Mouse (Mus musculus) G1E (cell line): ENCODE results near the gene Myt1l. TPM values are rescaled to one million over a fixed set of nuclear protein-coding genes. Genes with fewer than 3 reads are reported as not detected.

Source experiments
- ATAC-seq: 2 replicates; pipeline ENCODE4 v1.8.0; 2016; ENCODE audit warnings: mild to moderate bottlenecking; ENCODE audit not compliant: insufficient number of reproducible peaks, poor library complexity, low FRiP score, severe bottlenecking; ENCODE audit errors: extremely low read depth
- DNase-seq: peaks from one replicate; pipeline ENCODE4 v3.0.0; 2012; ENCODE audit warnings: low spot score
- H3K27me3 ChIP-seq: 2 replicates; pipeline ENCODE4 v1.6.1; 2012; ENCODE audit warnings: mild to moderate bottlenecking, low read length, inconsistent platforms; ENCODE audit not compliant: insufficient read depth
- H3K36me3 ChIP-seq: replicated peaks from 2 replicates; pipeline ENCODE3; 2012; ENCODE audit warnings: mild to moderate bottlenecking, inconsistent platforms
- H3K4me1 ChIP-seq: 2 replicates; pipeline ENCODE4 v1.6.1; 2012; ENCODE audit warnings: low read depth, low read length, inconsistent platforms, mixed read lengths; ENCODE audit not compliant: insufficient read depth
- H3K4me3 ChIP-seq: 2 replicates; pipeline ENCODE4 v1.5.1; 2012; ENCODE audit warnings: low read depth, mild to moderate bottlenecking, inconsistent platforms, low read length, moderate library complexity, mixed read lengths
- H3K9me3 ChIP-seq: replicated peaks from 2 replicates; pipeline ENCODE4 v1.6.1; 2012; ENCODE audit warnings: inconsistent platforms
- CTCF ChIP-seq: IDR thresholded peaks from 2 replicates; pipeline ENCODE4 v1.5.1; 2012; ENCODE audit warnings: low read depth, low read length, inconsistent platforms, mixed read lengths
- GATA1 ChIP-seq: IDR thresholded peaks from 2 replicates; pipeline ENCODE4 v1.6.1; 2012; ENCODE audit warnings: borderline replicate concordance, low read length, inconsistent platforms, mixed read lengths
- GATA2 ChIP-seq: IDR thresholded peaks from 2 replicates; pipeline ENCODE4 v1.6.1; 2012; ENCODE audit warnings: low read depth, low read length, inconsistent platforms, borderline replicate concordance
- POLR2AphosphoS5 ChIP-seq: IDR thresholded peaks from 2 replicates; pipeline ENCODE4 v1.6.1; 2012; ENCODE audit warnings: low read depth, low read length, inconsistent platforms; ENCODE audit not compliant: insufficient replicate concordance
- TAL1 ChIP-seq: conservative IDR thresholded peaks from 2 replicates; pipeline ENCODE4 v1.6.1; 2012; ENCODE audit warnings: low read depth, low read length, inconsistent platforms, mixed read lengths
- polyA plus RNA-seq: library from polyadenylated mRNA; stranded (reverse); fragments of >175 nt; gene quantifications from 2 replicates; pipeline ENCODE4 v1.2.3, GENCODE M21; 2012
- total RNA-seq, 2 experiments: library from RNA; stranded (forward) in 1 of 2; stranded (reverse) in 1 of 2; fragments of 200-1000 nt in 1 of 2; fragments of >200 nt in 1 of 2; fragmentation: Nextera tagmentation in 1 of 2; gene quantifications; 2 replicates each; pipeline ENCODE4 v1.2.3; 2014 to 2017

Myt1l gene
- total and polyA plus RNA-seq, 3 experiments = 0.33 TPM; not detected in 2

GRCm38 (mm10) chr12:29868295-29868694 is 340.1 kb downstream of the Myt1l start:
- H3K9me3 ChIP-seq = peaks cover 41% of the 10 kb centered on the region
- H3K36me3 ChIP-seq = no peaks in the 10 kb centered on the region
- DNase-seq (no peak), ATAC-seq (no peak)
- H3K4me1 ChIP-seq = no peaks in the 10 kb centered on the region
- H3K4me3 ChIP-seq = no peak overlapping the region
- no peak for TF ChIP-seq TAL1
- TF ChIP-seq POLR2AphosphoS5 = no peak
- TF ChIP-seq GATA2 = no peak
- TF ChIP-seq GATA1 = no peak
- TF ChIP-seq CTCF = no peak
- H3K27me3 ChIP-seq = no peaks in the 10 kb centered on the region

GRCm38 (mm10) chr12:29868781-29869180 is 340.6 kb downstream of the Myt1l start:
- no peak for ATAC-seq
- no peaks in the 10 kb centered on the region for H3K36me3 ChIP-seq
- TF ChIP-seq GATA1 (no peak), TAL1 (no peak), CTCF (no peak), GATA2 (no peak), POLR2AphosphoS5 (no peak)
- H3K4me3 ChIP-seq = no peak overlapping the region
- no peaks in the 10 kb centered on the region for H3K27me3 ChIP-seq
- no peak for DNase-seq
- H3K4me1 ChIP-seq = no peaks in the 10 kb centered on the region
- H3K9me3 ChIP-seq = peaks cover 45% of the 10 kb centered on the region

GRCm38 (mm10) chr12:29872156-29872815 is 344.1 kb downstream of the Myt1l start:
- no peak for ATAC-seq
- TF ChIP-seq POLR2AphosphoS5 = no peak
- no peak for TF ChIP-seq CTCF
- no peak for TF ChIP-seq GATA2
- TF ChIP-seq GATA1 = no peak
- no peak for TF ChIP-seq TAL1
- no peak overlapping the region for H3K4me3 ChIP-seq
- no peaks in the 10 kb centered on the region for H3K4me1 ChIP-seq
- no peaks in the 10 kb centered on the region for H3K27me3 ChIP-seq
- DNase-seq = no peak
- no peaks in the 10 kb centered on the region for H3K36me3 ChIP-seq
- peaks cover 65% of the 10 kb centered on the region for H3K9me3 ChIP-seq

- no peak for ATAC-seq
- Histone ChIP-seq H3K36me3 (no peaks in the 10 kb centered on the region), H3K27me3 (no peaks in the 10 kb centered on the region), H3K9me3 (peaks cover 63% of the 10 kb centered on the region), H3K4me3 (no peak overlapping the region), H3K4me1 (no peaks in the 10 kb centered on the region)
- no peak for DNase-seq
- TF ChIP-seq GATA1 (no peak), GATA2 (no peak), CTCF (no peak), TAL1 (no peak), POLR2AphosphoS5 (no peak)
Measured at GRCm38 (mm10) chr12:29873281-29873772, 345.1 kb downstream of the Myt1l start.

- DNase-seq (no peak), ATAC-seq (no peak)
- Histone ChIP-seq H3K4me3 (no peak overlapping the region), H3K9me3 (peaks cover 66% of the 10 kb centered on the region), H3K36me3 (no peaks in the 10 kb centered on the region), H3K4me1 (no peaks in the 10 kb centered on the region), H3K27me3 (no peaks in the 10 kb centered on the region)
- no peak for TF ChIP-seq GATA1
- TF ChIP-seq CTCF = no peak
- no peak for TF ChIP-seq POLR2AphosphoS5
- TF ChIP-seq TAL1 = no peak
- no peak for TF ChIP-seq GATA2
Measured at GRCm38 (mm10) chr12:29877977-29878376, 349.8 kb downstream of the Myt1l start.

GRCm38 (mm10) chr12:29882871-29883617 is 354.9 kb downstream of the Myt1l start:
- H3K4me3 ChIP-seq = no peak overlapping the region
- TF ChIP-seq POLR2AphosphoS5 (no peak), TAL1 (no peak), GATA1 (no peak), CTCF (no peak), GATA2 (no peak)
- no peaks in the 10 kb centered on the region for H3K4me1 ChIP-seq
- ATAC-seq = no peak
- no peak for DNase-seq
- H3K9me3 ChIP-seq = peaks cover 62% of the 10 kb centered on the region
- no peaks in the 10 kb centered on the region for H3K36me3 ChIP-seq
- no peaks in the 10 kb centered on the region for H3K27me3 ChIP-seq
